ENCODE assay signal across 8 mouse cellular contexts in the genomic region with DNA sequence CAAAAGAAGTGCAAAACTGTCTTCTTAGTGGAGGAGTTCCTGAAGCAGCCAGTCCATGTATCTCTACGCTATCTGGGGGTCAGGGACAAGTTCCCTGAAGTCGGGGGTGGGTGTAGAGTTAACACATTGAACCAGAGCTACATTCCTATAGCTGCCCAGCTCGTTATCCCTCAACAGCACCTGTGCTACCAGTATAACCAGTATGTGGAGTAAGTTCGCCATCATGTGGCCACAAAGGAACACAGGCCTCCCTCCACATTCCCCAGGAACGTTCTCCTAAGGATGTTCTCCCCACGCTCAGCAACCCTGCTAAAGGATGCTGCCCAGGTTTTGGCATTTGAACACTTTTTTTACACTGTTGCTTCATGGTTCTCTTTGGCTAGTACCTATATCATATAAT. TPM values are rescaled to one million over a fixed set of nuclear protein-coding genes. Genes with fewer than 3 reads are reported as not detected.
DNase-seq lines count a peak whose midpoint lies in the region; ATAC-seq lines count a peak whose summit lies in the region.
"Had no signal": no experiment of that assay in that cellular context is flagged by ENCODE, and none has a peak within 500 bp of the region (broad histone marks: within the 10 kb centered on the region; RNA-seq: fewer than 3 reads in every experiment).

No protein-coding gene starts in this region.

- H3K4me2 ChIP-seq in midbrain, embryonic 11.5 days: no peak overlapping the region
- H3K4me2 ChIP-seq: embryonic facial prominence, embryonic 15.5 days had no signal

- no peaks in the 10 kb centered on the region for H3K36me3 ChIP-seq in midbrain, embryonic 10.5 days
- H3K36me3 ChIP-seq in midbrain, embryonic 11.5 days (ENCODE audit: control insufficient read depth, insufficient read depth, low read length): no peaks in the 10 kb centered on the region
- no peaks in the 10 kb centered on the region for H3K36me3 ChIP-seq in limb, embryonic 10.5 days
- H3K36me3 ChIP-seq: embryonic facial prominence, embryonic 15.5 days had no signal

- WGBS in midbrain, embryonic 10.5 days: 25% methylated on average over 6 of the region's 6 CpGs
- 25% methylated on average over 6 of the region's 6 CpGs for WGBS in midbrain, embryonic 11.5 days
- 31% methylated on average over 6 of the region's 6 CpGs for WGBS in limb, embryonic 10.5 days

- ATAC-seq in midbrain, embryonic 11.5 days (ENCODE audit: low FRiP score): no peak

- peak; percentile 11 for DNase-seq in midbrain, embryonic 10.5 days (ENCODE audit: low spot score)
- no peak for DNase-seq in midbrain, embryonic 11.5 days (ENCODE audit: low spot score, missing footprints)
- DNase-seq in cerebellum, adult 11-12 months: peak; percentile 13
- peak; percentile 6 to 24 for DNase-seq in frontal cortex, postnatal 10 days (ENCODE audit: low spot score in 2 of 2)
- DNase-seq in limb, embryonic 10.5 days (ENCODE audit: low spot score): peak; percentile 29
- peak; percentile 58 to 60 for DNase-seq in right cerebral cortex, postnatal 10 days (ENCODE audit: low spot score in 2 of 2)
- no peak for DNase-seq in thymus, postnatal 10 days (ENCODE audit: low spot score in 2 of 2)

- H3K27me3 ChIP-seq in midbrain, embryonic 10.5 days (ENCODE audit: low read depth, poor library complexity, severe bottlenecking): no peaks in the 10 kb centered on the region; the same call in 1 of the 2 replicates
- no peaks in the 10 kb centered on the region for H3K27me3 ChIP-seq in midbrain, embryonic 11.5 days (ENCODE audit: control insufficient read depth, insufficient read depth, low read length)
- H3K27me3 ChIP-seq in limb, embryonic 10.5 days (ENCODE audit: low read depth, poor library complexity, severe bottlenecking): no peaks in the 10 kb centered on the region

- H3K9me3 ChIP-seq in midbrain, embryonic 10.5 days (replicated peaks): no peaks in the 10 kb centered on the region
- H3K9me3 ChIP-seq in midbrain, embryonic 11.5 days (ENCODE audit: control insufficient read depth, low read length): no peaks in the 10 kb centered on the region
- H3K9me3 ChIP-seq in limb, embryonic 10.5 days (replicated peaks): no peaks in the 10 kb centered on the region
- H3K9me3 ChIP-seq: embryonic facial prominence, embryonic 15.5 days had no signal

- no peak overlapping the region for H3K4me3 ChIP-seq in midbrain, embryonic 10.5 days
- no peak overlapping the region for H3K4me3 ChIP-seq in midbrain, embryonic 11.5 days (ENCODE audit: low read depth, low read length)
- no peak overlapping the region for H3K4me3 ChIP-seq in limb, embryonic 10.5 days
- H3K4me3 ChIP-seq: embryonic facial prominence, embryonic 15.5 days had no signal

- H3K27ac ChIP-seq in midbrain, embryonic 10.5 days (replicated peaks): no peak overlapping the region
- H3K27ac ChIP-seq in midbrain, embryonic 11.5 days (ENCODE audit: low read depth, low read length): no peak overlapping the region
- no peak overlapping the region for H3K27ac ChIP-seq in limb, embryonic 10.5 days
- H3K27ac ChIP-seq: embryonic facial prominence, embryonic 15.5 days had no signal

- H3K9ac ChIP-seq in midbrain, embryonic 11.5 days (ENCODE audit: low read length): no peak overlapping the region
- H3K9ac ChIP-seq: embryonic facial prominence, embryonic 15.5 days had no signal

- H3K4me1 ChIP-seq in midbrain, embryonic 10.5 days: no peaks in the 10 kb centered on the region
- no peaks in the 10 kb centered on the region for H3K4me1 ChIP-seq in midbrain, embryonic 11.5 days (ENCODE audit: control insufficient read depth, insufficient read depth, low read length)
- no peaks in the 10 kb centered on the region for H3K4me1 ChIP-seq in limb, embryonic 10.5 days
- H3K4me1 ChIP-seq: embryonic facial prominence, embryonic 15.5 days had no signal

RNA-seq across cellular contexts. Expression of gene Srpx, which starts 46.8 kb away (rescaled TPM):
- polyA plus RNA-seq in midbrain, embryonic 10.5 days (2016; fragmentation: Nextera tagmentation; extraction: Ambion mirVana): 3.0 and 5.5 TPM in 2 replicates
- polyA plus RNA-seq in midbrain, embryonic 11.5 days (2014; fragmentation: Nextera tagmentation; extraction: Ambion mirVana): 5.7 TPM in 2 replicates
- 1.5 and 4.0 TPM in 2 replicates for polyA plus RNA-seq in limb, embryonic 10.5 days (2016; fragmentation: Nextera tagmentation; extraction: Ambion mirVana)

Comparison
In these comparisons a context has a peak if more than half of its experiments do, and no peak if none do; other contexts are left out.
1. DNase-seq: peak in midbrain, embryonic 10.5 days (single experiment), cerebellum, adult 11-12 months (single experiment), frontal cortex, postnatal 10 days (2 of 2), limb, embryonic 10.5 days (single experiment) and right cerebral cortex, postnatal 10 days (2 of 2); none in midbrain, embryonic 11.5 days (single experiment) and thymus, postnatal 10 days (0 of 2).